Mouse (Mus musculus) urinary bladder, postnatal 36 days (tissue): Measurements from ENCODE around the gene Fcamr.

Source experiments
- DNase-seq, 2 experiments: peaks; one replicate each; pipeline ENCODE4 v3.0.0; 2022; ENCODE audit warnings: low spot score in 2 of 2, mixed read lengths in 1 of 2

Fcamr gene

DNA sequence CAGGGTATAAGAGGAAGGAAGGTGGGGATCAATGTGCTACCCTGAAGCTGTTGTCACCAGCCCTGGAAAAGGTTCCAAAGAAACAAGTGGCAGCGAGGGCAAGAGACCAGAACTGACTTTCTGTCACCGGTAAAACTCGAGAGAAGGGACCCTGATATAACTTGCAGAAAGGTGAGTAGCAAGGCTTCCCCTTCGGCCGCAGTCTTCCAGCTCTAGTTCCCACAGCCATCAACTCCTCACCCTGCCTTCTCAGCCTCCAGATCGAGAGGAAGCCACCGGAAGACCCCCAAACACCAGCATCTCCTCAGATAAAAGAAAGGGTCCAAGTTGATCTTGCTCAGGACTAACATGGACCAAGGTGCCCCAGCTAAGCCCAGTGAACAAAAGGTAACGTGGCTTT, at the start of gene Fcamr:
Gene Fcamr (plus strand): TSS at position 301 of the 400 bp plus-strand sequence.
- DNase-seq: no peak

GRCm38 (mm10) chr1:130759689-130760088, 41.0 kb upstream of the Fcamr start:
- no peak for DNase-seq

- no peak for DNase-seq
Measured at GRCm38 (mm10) chr1:130761597-130761996, 39.1 kb upstream of the Fcamr start.

GRCm38 (mm10) chr1:130762045-130762760, 38.5 kb upstream of the Fcamr start:
- DNase-seq: no peak

- DNase-seq: peak; percentile 64 to 65
Measured at GRCm38 (mm10) chr1:130764027-130764461, 36.7 kb upstream of the Fcamr start.

DNA sequence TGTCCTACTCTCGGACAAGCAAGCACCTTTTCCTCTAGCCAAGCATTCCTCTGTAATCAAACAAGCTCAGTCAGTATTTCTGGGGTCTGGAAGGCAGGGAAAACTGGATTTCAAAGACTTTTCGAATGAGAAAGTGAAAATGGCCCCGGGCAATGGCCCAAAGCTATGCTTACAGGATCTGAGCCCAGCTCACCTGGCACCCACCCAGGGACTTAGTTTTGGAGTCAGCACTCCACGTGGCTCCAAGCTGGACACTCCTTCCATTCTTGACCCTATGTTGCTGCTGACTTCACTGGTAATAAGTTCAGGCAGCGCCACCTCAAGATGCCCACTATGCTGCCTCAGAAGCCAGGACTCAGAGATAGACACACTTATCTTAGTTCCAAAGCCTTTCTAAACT, 33.6 kb upstream of the Fcamr start:
- DNase-seq: peak in 1 of 2 experiments; percentile 38

DNA sequence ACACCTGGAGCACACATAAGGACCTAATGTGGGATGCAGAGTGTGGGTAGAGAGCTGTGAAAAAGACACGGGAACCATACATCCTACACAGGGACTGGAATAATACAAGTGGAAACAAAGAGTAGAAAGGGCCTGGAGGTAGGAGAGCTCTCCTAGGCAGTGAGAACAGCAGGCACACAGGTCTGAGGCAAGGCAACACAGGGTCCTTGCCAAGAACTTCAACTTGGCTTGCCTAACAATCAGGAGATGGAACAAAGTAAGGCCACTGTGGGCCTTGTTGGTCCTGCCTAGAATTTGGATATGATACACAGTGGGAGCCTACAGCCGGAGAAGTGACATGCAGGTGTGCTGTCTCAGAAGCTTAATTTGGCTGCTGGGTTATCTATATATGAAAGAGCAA, 30.8 kb upstream of the Fcamr start:
- no peak for DNase-seq

DNA sequence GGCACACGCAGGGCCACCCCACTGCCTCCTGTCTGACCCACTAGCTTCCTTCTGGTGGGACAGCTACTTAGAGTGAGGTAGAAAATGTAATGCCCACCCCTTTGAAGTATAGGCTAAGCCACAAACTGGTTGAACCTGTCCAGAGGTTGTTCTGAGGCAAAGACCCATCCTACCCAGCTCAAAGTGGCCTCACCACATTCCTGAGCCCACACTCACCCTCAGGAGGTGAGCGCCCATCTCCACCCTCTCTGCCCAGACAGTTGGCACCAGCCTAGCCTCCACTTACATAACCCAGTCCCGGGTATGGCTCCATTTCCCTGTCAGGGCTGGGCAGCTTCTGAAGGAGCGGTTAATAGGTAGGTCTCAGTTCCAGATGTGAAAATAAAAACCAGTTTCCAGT, 30.2 kb upstream of the Fcamr start:
- peak; percentile 61 to 66 for DNase-seq

DNA sequence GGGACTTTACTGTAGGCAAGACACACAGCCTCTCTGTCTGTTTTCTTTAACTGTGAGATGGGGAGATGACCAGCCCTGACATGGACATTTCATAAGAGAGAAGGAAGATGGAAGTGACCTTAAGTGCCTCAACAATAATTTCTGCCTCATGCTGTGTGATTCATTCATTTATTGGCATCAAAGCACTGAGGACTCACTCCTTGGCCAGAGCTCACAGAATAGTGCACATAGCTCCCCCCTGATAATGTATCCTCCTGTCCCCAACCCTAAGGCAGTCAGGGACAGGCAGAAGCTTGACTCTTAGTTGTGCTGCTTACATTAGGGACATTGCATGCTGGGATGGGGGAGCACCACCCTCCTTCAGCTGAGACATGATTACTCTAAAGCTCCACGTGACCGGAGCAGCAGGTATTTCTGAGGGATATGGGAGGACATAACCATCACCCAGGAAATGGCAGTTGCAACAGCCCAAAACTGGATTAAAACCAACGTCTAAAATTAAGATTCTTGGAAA, 29.7 kb upstream of the Fcamr start:
- no peak for DNase-seq

- no peak for DNase-seq
Measured at GRCm38 (mm10) chr1:130775234-130775633, 25.5 kb upstream of the Fcamr start.

DNA sequence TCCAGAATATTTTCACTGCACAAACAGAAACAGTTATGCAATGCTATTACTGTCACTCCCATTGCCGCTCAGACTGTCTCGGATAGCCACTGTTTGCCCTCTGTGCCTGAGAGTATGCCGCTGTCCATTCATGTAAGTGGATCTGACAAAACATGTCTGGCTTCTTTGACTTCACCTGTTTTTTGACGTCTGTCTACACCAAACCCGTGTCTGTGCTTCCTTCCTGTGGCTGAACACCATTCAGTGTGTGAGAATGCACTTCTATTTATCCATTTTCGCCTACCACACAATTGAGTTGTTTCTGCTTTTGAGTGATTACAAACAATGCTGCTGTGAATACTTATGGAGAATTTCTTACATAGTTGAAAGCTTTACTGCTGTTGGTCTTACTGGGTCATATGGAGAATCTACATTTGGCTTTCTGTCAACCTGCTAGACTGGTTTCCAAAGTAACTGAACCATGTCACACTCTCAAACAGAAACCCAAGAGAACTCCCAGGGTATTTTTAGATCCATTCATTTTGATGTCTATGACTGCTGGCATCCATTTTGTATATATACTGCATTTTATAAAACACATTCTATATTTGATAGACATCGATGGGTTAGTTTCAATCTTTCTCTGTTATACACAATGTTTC, 24.9 kb upstream of the Fcamr start:
- no peak for DNase-seq

- DNase-seq: no peak
Measured at GRCm38 (mm10) chr1:130776645-130777044, 24.1 kb upstream of the Fcamr start.

DNA sequence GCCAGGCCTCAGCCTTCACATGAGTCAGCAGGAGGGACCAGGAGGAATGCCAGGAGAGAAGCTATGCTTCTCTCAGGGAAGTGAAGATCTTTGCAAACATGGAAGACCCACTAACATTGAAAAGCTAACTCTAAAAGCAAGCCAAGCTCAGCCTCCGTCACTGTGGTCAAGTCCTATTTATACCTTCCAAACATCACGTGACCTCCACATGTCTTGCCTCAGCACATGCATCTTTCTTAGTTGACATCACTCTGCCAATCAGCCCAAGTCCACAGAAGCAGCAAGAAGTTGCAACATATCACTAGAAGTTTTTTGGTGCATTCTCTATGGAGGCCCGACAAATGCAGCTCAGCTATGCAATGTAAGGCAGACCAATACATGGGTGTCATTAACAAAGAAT, 20.8 kb upstream of the Fcamr start:
- no peak for DNase-seq

- DNase-seq: no peak
Measured at GRCm38 (mm10) chr1:130784054-130784453, 16.6 kb upstream of the Fcamr start.

GRCm38 (mm10) chr1:130787001-130787400, 13.7 kb upstream of the Fcamr start:
- no peak for DNase-seq

DNA sequence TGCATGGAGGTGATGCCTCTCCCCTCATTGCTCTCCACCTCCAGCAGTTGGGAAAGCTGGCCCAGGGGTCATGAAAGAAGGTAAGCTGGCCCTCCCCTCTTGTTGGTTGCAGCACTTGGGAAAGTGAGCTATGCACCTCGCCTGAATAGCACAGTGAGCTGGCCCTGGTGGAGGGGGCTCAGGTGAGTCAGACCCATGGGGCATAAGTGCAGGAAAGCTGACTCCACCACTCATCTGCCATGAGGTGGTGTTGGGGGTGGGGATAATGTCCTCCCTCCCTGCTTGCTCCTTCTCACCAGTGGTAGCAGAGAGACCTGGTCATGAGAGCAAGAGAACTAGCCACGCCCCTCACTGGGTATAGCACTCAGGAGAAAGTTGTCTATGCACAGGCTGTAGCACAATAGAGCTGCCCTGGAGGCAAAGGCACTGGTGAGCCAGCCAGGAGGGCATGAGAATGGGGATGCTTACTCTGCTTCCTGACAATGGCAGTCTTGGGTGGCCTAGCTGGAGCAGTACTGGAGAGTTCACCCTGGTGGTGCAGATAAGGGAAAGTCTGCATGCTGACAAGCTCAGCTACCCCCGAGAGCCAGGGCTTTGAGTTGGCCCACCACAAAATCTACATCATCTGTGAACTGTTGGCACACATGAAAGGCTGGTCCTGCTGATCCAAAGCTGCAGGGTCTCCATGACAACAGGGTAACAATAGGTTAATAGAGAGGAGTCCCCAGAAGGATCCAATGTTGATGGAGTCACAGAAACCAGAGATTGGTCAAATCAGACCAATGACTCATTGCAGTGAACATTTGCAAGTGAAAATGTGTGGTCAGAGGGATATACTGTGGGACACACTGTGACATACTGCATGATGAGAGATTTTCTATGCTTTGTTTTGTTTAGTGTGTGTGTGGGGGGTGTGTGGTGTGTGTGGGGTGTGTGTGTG, 10.9 kb upstream of the Fcamr start:
- DNase-seq: no peak

DNA sequence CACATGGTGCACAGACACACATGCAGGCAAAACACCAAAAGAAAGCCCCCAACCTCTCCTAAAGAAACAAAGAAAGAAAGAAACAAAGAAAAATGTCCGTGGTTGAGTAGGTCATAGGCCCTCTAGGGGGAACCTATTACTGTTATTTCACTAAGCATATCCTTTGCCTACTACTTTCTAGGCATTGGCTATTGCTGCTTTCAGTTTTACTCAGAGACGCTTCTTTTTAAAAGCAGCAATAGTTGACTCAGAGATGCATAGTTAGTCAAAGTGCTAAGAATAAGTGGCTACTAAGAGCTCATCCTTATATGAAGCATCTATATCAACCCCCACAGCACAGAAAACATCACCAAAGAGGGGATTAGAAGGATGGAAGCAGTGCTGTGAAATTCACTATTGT, 5.4 kb upstream of the Fcamr start:
- DNase-seq: no peak

DNA sequence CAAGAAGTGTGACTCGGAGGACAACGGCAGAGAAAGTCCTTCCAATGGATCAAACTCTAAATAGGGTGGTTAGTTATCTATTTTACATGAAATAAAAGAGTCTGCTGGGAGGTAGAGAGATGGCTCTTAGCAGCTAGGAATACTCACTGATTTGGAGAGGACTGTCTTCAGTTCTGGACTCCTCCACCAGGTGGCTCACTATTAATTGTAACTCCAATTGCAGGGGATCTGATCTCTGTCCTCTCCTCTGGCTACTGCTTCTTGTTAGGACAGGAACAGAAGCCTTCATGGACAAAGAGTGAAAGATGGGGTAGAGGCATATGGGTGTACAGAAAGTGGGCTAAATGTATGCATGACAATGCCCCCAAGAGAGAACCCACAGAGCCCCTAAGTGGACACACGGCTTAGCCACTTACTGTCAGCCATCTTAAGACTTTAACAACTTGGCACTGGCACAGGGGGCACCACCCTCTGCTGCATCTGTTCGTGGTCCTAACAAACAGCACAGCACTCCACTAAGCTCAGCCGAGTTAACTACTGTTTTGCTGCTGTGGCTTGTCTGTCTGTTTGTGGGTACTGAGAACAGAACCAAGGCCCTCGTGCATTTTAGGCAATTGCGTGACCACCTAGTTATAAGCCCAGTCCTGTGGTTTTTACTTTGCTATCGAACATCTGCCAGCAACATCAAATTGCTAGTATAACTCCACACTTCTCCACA, 3.6 kb upstream of the Fcamr start:
- DNase-seq: peak; percentile 47 to 48

- no peak for DNase-seq
Measured at GRCm38 (mm10) chr1:130798037-130798436, 2.7 kb upstream of the Fcamr start.

DNA sequence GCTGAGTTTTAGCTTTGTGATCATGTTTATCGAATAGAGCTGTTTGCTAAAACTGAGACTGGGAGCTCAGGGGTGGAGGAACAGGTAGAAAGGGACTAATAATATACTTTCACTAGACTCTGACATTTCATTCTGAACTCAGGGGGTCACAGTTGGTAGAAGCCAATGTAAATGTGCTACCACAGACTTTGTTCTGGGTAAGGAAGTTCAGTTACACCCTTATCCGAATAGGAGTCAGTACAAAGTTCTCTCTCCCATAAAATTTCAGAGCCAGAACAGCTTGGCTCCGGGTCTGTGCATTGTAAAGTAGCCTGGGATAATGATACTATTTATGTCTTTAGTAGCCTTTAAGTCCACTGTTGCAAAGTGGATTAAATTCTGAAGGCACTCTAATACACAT, 2.2 kb upstream of the Fcamr start:
- no peak for DNase-seq

DNA sequence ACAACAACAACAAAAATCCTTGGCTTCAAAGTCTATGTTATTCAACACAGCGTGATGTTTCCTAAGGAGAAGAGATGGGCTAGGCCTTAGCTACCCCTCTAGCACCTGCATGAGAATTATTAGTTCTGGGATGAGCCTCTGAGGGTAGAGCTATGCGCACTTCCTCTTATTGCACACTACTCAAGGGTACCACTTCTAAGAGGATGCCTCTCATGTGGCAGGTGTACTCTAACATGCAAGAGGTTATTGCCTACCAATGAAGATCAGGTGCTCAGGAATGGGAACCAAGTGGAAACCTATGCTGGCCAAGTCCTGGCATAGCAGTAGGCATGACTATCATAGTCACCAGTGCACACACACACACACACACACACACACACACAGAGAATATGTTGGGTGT, 1.3 kb upstream of the Fcamr start:
- no peak for DNase-seq
